Mouse (Mus musculus): ENCODE results near the gene Agap1.

- no peak for TF ChIP-seq CTCF (IDR thresholded peaks at IDR 0.05; ENCODE audit: borderline replicate concordance, extremely low read depth, insufficient read depth, insufficient read length)
- no peak for TF ChIP-seq POLR2A (IDR thresholded peaks at IDR 0.05; ENCODE audit: borderline replicate concordance, extremely low read depth, insufficient read depth, insufficient read length, poor library complexity, severe bottlenecking)
Observed at GRCm38 (mm10) chr1:89742359-89742758, 287.8 kb downstream of the Agap1 start.

Measured in brain, embryonic 14.5 days (tissue).